Mouse (Mus musculus): ENCODE results near the gene Gigyf1. TPM values are rescaled to one million over a fixed set of nuclear protein-coding genes. Genes with fewer than 3 reads are reported as not detected.
A peak's percentile ranks its signal among the peaks of the same experiment; 100 is the strongest.

Gigyf1 gene
- polyA plus RNA-seq, 1 experiment from 2014 or later: 9.0 TPM

GRCm38 (mm10) chr5:137511706-137512105 lies 6.6 kb upstream of the Gigyf1 start:
- no peak overlapping the region; the same call in 1 of the 2 replicates for H3K27ac ChIP-seq (ENCODE audit: low read length)
- H3K9ac ChIP-seq (ENCODE audit: low read length): peak overlapping the region; percentile 99
- peaks cover 20% of the 10 kb centered on the region for H3K4me1 ChIP-seq (ENCODE audit: control insufficient read depth, insufficient read depth, low read length)
- peak overlapping the region; percentile 94 for H3K4me3 ChIP-seq (replicated peaks; ENCODE audit: low read length)
- H3K9me3 ChIP-seq (replicated peaks; ENCODE audit: control insufficient read depth, low read length): no peaks in the 10 kb centered on the region
- H3K36me3 ChIP-seq (ENCODE audit: control insufficient read depth, insufficient read depth, low read length): no peaks in the 10 kb centered on the region
- H3K27me3 ChIP-seq (ENCODE audit: control insufficient read depth, insufficient read depth, low read length): no peaks in the 10 kb centered on the region
- no peak for ATAC-seq (ENCODE audit: insufficient read depth, low FRiP score)
- H3K4me2 ChIP-seq (ENCODE audit: low read depth, low read length): peak overlapping the region; percentile 89
- 51% methylated on average over 3 of the region's 3 CpGs for WGBS

GRCm38 (mm10) chr5:137512847-137513794 lies 5.2 kb upstream of the Gigyf1 start:
- no peaks in the 10 kb centered on the region for H3K36me3 ChIP-seq (ENCODE audit: control insufficient read depth, insufficient read depth, low read length)
- no peak overlapping the region for H3K4me3 ChIP-seq (replicated peaks; ENCODE audit: low read length)
- H3K27ac ChIP-seq (ENCODE audit: low read length): no peak overlapping the region
- H3K27me3 ChIP-seq (ENCODE audit: control insufficient read depth, insufficient read depth, low read length): no peaks in the 10 kb centered on the region
- H3K9ac ChIP-seq (ENCODE audit: low read length): no peak overlapping the region
- no peak overlapping the region for H3K4me2 ChIP-seq (ENCODE audit: low read depth, low read length)
- no peaks in the 10 kb centered on the region for H3K9me3 ChIP-seq (replicated peaks; ENCODE audit: control insufficient read depth, low read length)
- ATAC-seq (ENCODE audit: insufficient read depth, low FRiP score): no peak
- WGBS: 74% methylated on average over 11 of the region's 11 CpGs
- peaks cover 20% of the 10 kb centered on the region for H3K4me1 ChIP-seq (ENCODE audit: control insufficient read depth, insufficient read depth, low read length)

GRCm38 (mm10) chr5:137513951-137514721 lies 4.2 kb upstream of the Gigyf1 start:
- WGBS: 86% methylated on average over 12 of the region's 12 CpGs
- ATAC-seq (ENCODE audit: insufficient read depth, low FRiP score): no peak
- Histone ChIP-seq H3K4me2 (ENCODE audit: low read depth, low read length) (no peak overlapping the region), H3K27me3 (ENCODE audit: control insufficient read depth, insufficient read depth, low read length) (no peaks in the 10 kb centered on the region), H3K9ac (ENCODE audit: low read length) (peak overlapping the region; percentile 39; the same call in 1 of the 2 replicates), H3K4me3 (replicated peaks; ENCODE audit: low read length) (no peak overlapping the region), H3K36me3 (ENCODE audit: control insufficient read depth, insufficient read depth, low read length) (0 out of 2 replicates have a peak, but pooled peaks cover 3% of the 10 kb centered on the region), H3K27ac (ENCODE audit: low read length) (no peak overlapping the region), H3K9me3 (replicated peaks; ENCODE audit: control insufficient read depth, low read length) (no peaks in the 10 kb centered on the region), H3K4me1 (ENCODE audit: control insufficient read depth, insufficient read depth, low read length) (peaks cover 20% of the 10 kb centered on the region)

- Histone ChIP-seq H3K36me3 (ENCODE audit: control insufficient read depth, insufficient read depth, low read length) (0 out of 2 replicates have a peak, but pooled peaks cover 9% of the 10 kb centered on the region), H3K4me1 (ENCODE audit: control insufficient read depth, insufficient read depth, low read length) (peaks cover 20% of the 10 kb centered on the region), H3K4me2 (ENCODE audit: low read depth, low read length) (no peak overlapping the region), H3K4me3 (replicated peaks; ENCODE audit: low read length) (no peak overlapping the region), H3K27me3 (ENCODE audit: control insufficient read depth, insufficient read depth, low read length) (no peaks in the 10 kb centered on the region), H3K9me3 (replicated peaks; ENCODE audit: control insufficient read depth, low read length) (no peaks in the 10 kb centered on the region), H3K9ac (ENCODE audit: low read length) (no peak overlapping the region), H3K27ac (ENCODE audit: low read length) (no peak overlapping the region)
- ATAC-seq (ENCODE audit: insufficient read depth, low FRiP score): no peak
- WGBS: 87% methylated on average over 3 of the region's 3 CpGs
These were observed 3.5 kb upstream of the Gigyf1 start for GRCm38 (mm10) chr5:137514811-137515210.

GRCm38 (mm10) chr5:137519691-137520550 lies 1.6 kb downstream of the Gigyf1 start:
- H3K9me3 ChIP-seq (replicated peaks; ENCODE audit: control insufficient read depth, low read length): no peaks in the 10 kb centered on the region
- H3K4me2 ChIP-seq (ENCODE audit: low read depth, low read length): no peak overlapping the region
- H3K36me3 ChIP-seq (ENCODE audit: control insufficient read depth, insufficient read depth, low read length): peaks cover 31% of the 10 kb centered on the region
- H3K9ac ChIP-seq (ENCODE audit: low read length): no peak overlapping the region
- no peak overlapping the region for H3K4me3 ChIP-seq (replicated peaks; ENCODE audit: low read length)
- no peak for ATAC-seq (ENCODE audit: insufficient read depth, low FRiP score)
- no peak overlapping the region for H3K27ac ChIP-seq (ENCODE audit: low read length)
- 91% methylated on average over 27 of the region's 27 CpGs for WGBS
- H3K4me1 ChIP-seq (ENCODE audit: control insufficient read depth, insufficient read depth, low read length): no peaks in the 10 kb centered on the region
- no peaks in the 10 kb centered on the region for H3K27me3 ChIP-seq (ENCODE audit: control insufficient read depth, insufficient read depth, low read length)

GRCm38 (mm10) chr5:137521861-137522260 lies 3.5 kb downstream of the Gigyf1 start:
- Histone ChIP-seq H3K9me3 (replicated peaks; ENCODE audit: control insufficient read depth, low read length) (no peaks in the 10 kb centered on the region), H3K27ac (ENCODE audit: low read length) (no peak overlapping the region), H3K4me1 (ENCODE audit: control insufficient read depth, insufficient read depth, low read length) (peaks cover 5% of the 10 kb centered on the region), H3K9ac (ENCODE audit: low read length) (no peak overlapping the region), H3K4me2 (ENCODE audit: low read depth, low read length) (no peak overlapping the region), H3K36me3 (ENCODE audit: control insufficient read depth, insufficient read depth, low read length) (peaks cover 31% of the 10 kb centered on the region), H3K27me3 (ENCODE audit: control insufficient read depth, insufficient read depth, low read length) (no peaks in the 10 kb centered on the region), H3K4me3 (replicated peaks; ENCODE audit: low read length) (no peak overlapping the region)
- no peak for ATAC-seq (ENCODE audit: insufficient read depth, low FRiP score)
- WGBS: 76% methylated on average over 9 of the region's 9 CpGs

- Histone ChIP-seq H3K4me3 (replicated peaks; ENCODE audit: low read length) (no peak overlapping the region), H3K4me1 (ENCODE audit: control insufficient read depth, insufficient read depth, low read length) (peaks cover 10% of the 10 kb centered on the region), H3K27me3 (ENCODE audit: control insufficient read depth, insufficient read depth, low read length) (no peaks in the 10 kb centered on the region), H3K4me2 (ENCODE audit: low read depth, low read length) (no peak overlapping the region), H3K9me3 (replicated peaks; ENCODE audit: control insufficient read depth, low read length) (no peaks in the 10 kb centered on the region), H3K27ac (ENCODE audit: low read length) (no peak overlapping the region), H3K36me3 (ENCODE audit: control insufficient read depth, insufficient read depth, low read length) (peaks cover 32% of the 10 kb centered on the region), H3K9ac (ENCODE audit: low read length) (no peak overlapping the region)
- 73% methylated on average over 11 of the region's 11 CpGs for WGBS
- ATAC-seq (ENCODE audit: insufficient read depth, low FRiP score): no peak
These were observed 4.4 kb downstream of the Gigyf1 start for GRCm38 (mm10) chr5:137522711-137523110.

GRCm38 (mm10) chr5:137523396-137524250 lies 5.3 kb downstream of the Gigyf1 start:
- H3K4me3 ChIP-seq (replicated peaks; ENCODE audit: low read length): no peak overlapping the region
- no peak overlapping the region for H3K4me2 ChIP-seq (ENCODE audit: low read depth, low read length)
- no peak for ATAC-seq (ENCODE audit: insufficient read depth, low FRiP score)
- 81% methylated on average over 25 of the region's 25 CpGs for WGBS
- no peak overlapping the region for H3K9ac ChIP-seq (ENCODE audit: low read length)
- no peaks in the 10 kb centered on the region for H3K27me3 ChIP-seq (ENCODE audit: control insufficient read depth, insufficient read depth, low read length)
- peaks cover 10% of the 10 kb centered on the region for H3K4me1 ChIP-seq (ENCODE audit: control insufficient read depth, insufficient read depth, low read length)
- H3K27ac ChIP-seq (ENCODE audit: low read length): no peak overlapping the region
- H3K36me3 ChIP-seq (ENCODE audit: control insufficient read depth, insufficient read depth, low read length): peaks cover 35% of the 10 kb centered on the region
- H3K9me3 ChIP-seq (replicated peaks; ENCODE audit: control insufficient read depth, low read length): no peaks in the 10 kb centered on the region
